Mouse (Mus musculus): ENCODE results near the gene Slc12a6. TPM values are rescaled to one million over a fixed set of nuclear protein-coding genes. Genes with fewer than 3 reads are reported as not detected.

The Slc12a6 gene
- polyA plus RNA-seq, 1 experiment, result 45.4 TPM

GRCm38 (mm10) chr2:112369941-112370340 lies 104.3 kb downstream of the Slc12a6 start:
- 52% methylated on average over 5 of the region's 5 CpGs for WGBS
- no peak for TF ChIP-seq CTCF (IDR thresholded peaks at IDR 0.05; ENCODE audit: control insufficient read depth, insufficient read depth, low read length)
- TF ChIP-seq POLR2A (IDR thresholded peaks at IDR 0.05; ENCODE audit: borderline replicate concordance, control insufficient read depth, low read depth, low read length), result no peak
- Histone ChIP-seq H3K4me3 (replicated peaks; ENCODE audit: control insufficient read depth, low read depth, low read length) (no peak overlapping the region), H3K4me1 (ENCODE audit: control insufficient read depth, insufficient read depth, low read length) (no peaks in the 10 kb centered on the region; the same call in 1 of the 2 replicates), H3K27ac (ENCODE audit: control insufficient read depth, insufficient read depth, low read depth, low read length, poor library complexity) (no peak overlapping the region)

GRCm38 (mm10) chr2:112373141-112373540 lies 107.5 kb downstream of the Slc12a6 start:
- TF ChIP-seq CTCF (IDR thresholded peaks at IDR 0.05; ENCODE audit: control insufficient read depth, insufficient read depth, low read length) (no peak), POLR2A (IDR thresholded peaks at IDR 0.05; ENCODE audit: borderline replicate concordance, control insufficient read depth, low read depth, low read length) (no peak)

DNA sequence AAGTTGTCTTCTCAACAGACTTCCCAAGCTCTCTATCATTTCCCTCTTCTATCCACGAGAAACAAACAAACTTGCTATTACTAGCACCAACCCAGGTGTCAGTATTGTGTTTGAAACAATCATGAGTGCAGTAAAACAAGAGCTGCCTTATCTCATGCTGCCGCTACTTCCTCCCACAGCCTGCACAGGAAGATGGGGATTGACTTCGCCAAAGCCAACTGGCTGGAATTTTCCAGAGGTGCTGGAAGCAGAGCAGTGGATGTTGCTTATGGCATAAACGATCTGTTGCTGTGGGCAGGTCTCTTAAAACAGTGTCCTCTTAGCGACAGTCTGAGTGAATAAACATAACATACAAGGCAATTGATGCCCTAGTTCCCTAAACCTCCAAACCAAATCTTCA lies 109.0 kb downstream of the Slc12a6 start:
- H3K4me1 ChIP-seq (ENCODE audit: control insufficient read depth, insufficient read depth, low read length), result no peaks in the 10 kb centered on the region
- TF ChIP-seq POLR2A (IDR thresholded peaks at IDR 0.05; ENCODE audit: borderline replicate concordance, control insufficient read depth, low read depth, low read length) (no peak), CTCF (IDR thresholded peaks at IDR 0.05; ENCODE audit: control insufficient read depth, insufficient read depth, low read length) (no peak)
- 4% methylated on average over 5 of the region's 5 CpGs for WGBS
- H3K27ac ChIP-seq (ENCODE audit: control insufficient read depth, insufficient read depth, low read depth, low read length, poor library complexity), result no peak overlapping the region
- H3K4me3 ChIP-seq (replicated peaks; ENCODE audit: control insufficient read depth, low read depth, low read length), result no peak overlapping the region

More at GRCm38 (mm10) chr2:112373141-112373540, 107.5 kb downstream of the Slc12a6 start:
- 73% methylated on average over 4 of the region's 4 CpGs for WGBS
- Histone ChIP-seq H3K27ac (ENCODE audit: control insufficient read depth, insufficient read depth, low read depth, low read length, poor library complexity) (no peak overlapping the region), H3K4me3 (replicated peaks; ENCODE audit: control insufficient read depth, low read depth, low read length) (no peak overlapping the region), H3K4me1 (ENCODE audit: control insufficient read depth, insufficient read depth, low read length) (no peaks in the 10 kb centered on the region)

- no peaks in the 10 kb centered on the region for H3K4me1 ChIP-seq (ENCODE audit: control insufficient read depth, insufficient read depth, low read length)
- peak within 1 kb of the TSS; percentile 94 for H3K4me3 ChIP-seq (replicated peaks; ENCODE audit: control insufficient read depth, low read depth, low read length)
- peak within 1 kb of the TSS; percentile 88 for H3K27ac ChIP-seq (ENCODE audit: control insufficient read depth, insufficient read depth, low read depth, low read length, poor library complexity)
- WGBS, result under 1% methylated on average over 72 of the region's 72 CpGs
- peak; percentile 92 for TF ChIP-seq CTCF (IDR thresholded peaks at IDR 0.05; ENCODE audit: control insufficient read depth, insufficient read depth, low read length)
- TF ChIP-seq POLR2A (IDR thresholded peaks at IDR 0.05; ENCODE audit: borderline replicate concordance, control insufficient read depth, low read depth, low read length), result peak; percentile 77; the same call in 1 of the 2 replicates
Measured at GRCm38 (mm10) chr2:112378973-112379898, 113.6 kb downstream of the Slc12a6 start, which contains the start of gene Katnbl1. Gene Katnbl1 (plus strand): TSS chr2:112379211.

DNA sequence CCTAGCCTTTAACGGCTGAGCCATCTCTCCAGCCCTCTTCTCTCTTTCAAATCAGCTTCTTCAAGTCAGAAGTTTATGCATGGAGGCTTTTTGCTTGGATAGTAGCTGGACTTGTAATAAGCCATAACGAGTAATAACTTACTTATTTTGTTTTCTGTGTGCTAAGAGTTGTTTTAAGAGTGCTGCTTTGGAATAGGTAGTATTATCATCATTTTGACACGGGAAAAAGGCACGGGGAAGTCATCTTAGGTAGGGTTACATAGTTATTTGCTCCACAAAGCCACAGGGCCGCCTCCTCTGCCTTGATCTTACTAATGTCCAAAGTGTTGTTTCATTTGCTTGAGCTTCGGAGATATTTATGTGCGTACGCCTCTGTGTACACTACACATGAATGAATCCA lies 114.5 kb downstream of the Slc12a6 start:
- Histone ChIP-seq H3K27ac (ENCODE audit: control insufficient read depth, insufficient read depth, low read depth, low read length, poor library complexity) (no peak overlapping the region), H3K4me1 (ENCODE audit: control insufficient read depth, insufficient read depth, low read length) (no peaks in the 10 kb centered on the region), H3K4me3 (replicated peaks; ENCODE audit: control insufficient read depth, low read depth, low read length) (peak overlapping the region; percentile 40)
- WGBS, result 26% methylated on average over 8 of the region's 8 CpGs
- TF ChIP-seq POLR2A (IDR thresholded peaks at IDR 0.05; ENCODE audit: borderline replicate concordance, control insufficient read depth, low read depth, low read length) (no peak), CTCF (IDR thresholded peaks at IDR 0.05; ENCODE audit: control insufficient read depth, insufficient read depth, low read length) (no peak)

- H3K27ac ChIP-seq (ENCODE audit: control insufficient read depth, insufficient read depth, low read depth, low read length, poor library complexity), result no peak overlapping the region
- no peaks in the 10 kb centered on the region for H3K4me1 ChIP-seq (ENCODE audit: control insufficient read depth, insufficient read depth, low read length)
- TF ChIP-seq CTCF (IDR thresholded peaks at IDR 0.05; ENCODE audit: control insufficient read depth, insufficient read depth, low read length) (no peak), POLR2A (IDR thresholded peaks at IDR 0.05; ENCODE audit: borderline replicate concordance, control insufficient read depth, low read depth, low read length) (no peak)
- WGBS, result 94% methylated on average over 1 of the region's 1 CpGs
- H3K4me3 ChIP-seq (replicated peaks; ENCODE audit: control insufficient read depth, low read depth, low read length), result no peak overlapping the region
Measured at GRCm38 (mm10) chr2:112381219-112381618, 115.6 kb downstream of the Slc12a6 start.

DNA sequence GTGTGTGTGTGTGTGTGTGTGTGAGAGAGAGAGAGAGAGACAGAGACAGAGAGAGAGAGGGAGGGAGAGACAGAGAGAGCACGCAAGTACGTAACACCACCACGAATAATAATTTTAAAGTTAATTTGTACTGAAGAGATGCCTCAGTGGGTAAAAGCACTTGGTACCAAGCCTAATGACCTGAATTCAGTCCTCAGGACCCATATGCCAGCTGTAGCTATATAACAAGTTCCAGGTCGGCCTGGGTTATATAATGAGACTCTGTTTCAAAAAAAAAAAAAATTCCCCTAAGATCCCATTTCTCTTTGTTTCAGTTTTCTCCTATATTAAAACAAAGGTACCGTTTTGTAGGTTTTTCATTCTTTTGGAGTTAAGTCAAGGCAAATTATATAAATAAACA lies 125.2 kb downstream of the Slc12a6 start:
- H3K4me1 ChIP-seq (ENCODE audit: control insufficient read depth, insufficient read depth, low read length), result peaks cover 2% of the 10 kb centered on the region
- no peak overlapping the region for H3K4me3 ChIP-seq (replicated peaks; ENCODE audit: control insufficient read depth, low read depth, low read length)
- TF ChIP-seq CTCF (IDR thresholded peaks at IDR 0.05; ENCODE audit: control insufficient read depth, insufficient read depth, low read length), result no peak
- no peak for TF ChIP-seq POLR2A (IDR thresholded peaks at IDR 0.05; ENCODE audit: borderline replicate concordance, control insufficient read depth, low read depth, low read length)
- H3K27ac ChIP-seq (ENCODE audit: control insufficient read depth, insufficient read depth, low read depth, low read length, poor library complexity), result no peak overlapping the region
- 80% methylated on average over 5 of the region's 5 CpGs for WGBS

- H3K4me1 ChIP-seq (ENCODE audit: control insufficient read depth, insufficient read depth, low read length), result peaks cover 2% of the 10 kb centered on the region
- 71% methylated on average over 4 of the region's 4 CpGs for WGBS
Measured at GRCm38 (mm10) chr2:112391346-112392000, 125.8 kb downstream of the Slc12a6 start.

More at GRCm38 (mm10) chr2:112391346-112392000, 125.8 kb downstream of the Slc12a6 start:
- Histone ChIP-seq H3K27ac (ENCODE audit: control insufficient read depth, insufficient read depth, low read depth, low read length, poor library complexity) (no peak overlapping the region), H3K4me3 (replicated peaks; ENCODE audit: control insufficient read depth, low read depth, low read length) (no peak overlapping the region)
- TF ChIP-seq POLR2A (IDR thresholded peaks at IDR 0.05; ENCODE audit: borderline replicate concordance, control insufficient read depth, low read depth, low read length) (no peak), CTCF (IDR thresholded peaks at IDR 0.05; ENCODE audit: control insufficient read depth, insufficient read depth, low read length) (no peak)

Data from bone marrow, adult 2 months (tissue).